8 mouse cellular contexts compared by ENCODE assay signal in genomic region chr2:126707438-126707779, GRCm38 (mm10). TPM values are rescaled to one million over a fixed set of nuclear protein-coding genes. Genes with fewer than 3 reads are reported as not detected.
A peak's percentile ranks its signal among the peaks of the same experiment; 100 is the strongest.
DNase-seq lines count a peak whose midpoint lies in the region; ATAC-seq and TF ChIP-seq lines count a peak whose summit lies in the region.

No protein-coding gene starts in this region.

- ATAC-seq in liver, embryonic 15.5 days (ENCODE audit: insufficient read depth): peak; percentile 81

- peak overlapping the region; percentile 81 for H3K4me2 ChIP-seq in liver, embryonic 15.5 days

- peak overlapping the region; percentile 32; the same call in 1 of the 2 replicates for H3K27ac ChIP-seq in cerebellum, adult 2 months (ENCODE audit: insufficient read depth, low read length)
- H3K27ac ChIP-seq in thymus, adult 2 months (ENCODE audit: control insufficient read depth, insufficient read depth, low read length): no peak overlapping the region
- peak overlapping the region; percentile 82 for H3K27ac ChIP-seq in liver, embryonic 15.5 days (replicated peaks)

- H3K27me3 ChIP-seq in cerebellum, adult 2 months (ENCODE audit: control insufficient read depth, insufficient read depth, low read length): no peaks in the 10 kb centered on the region
- no peaks in the 10 kb centered on the region for H3K27me3 ChIP-seq in thymus, adult 2 months (ENCODE audit: control insufficient read depth, insufficient read depth, low read length)
- H3K27me3 ChIP-seq in liver, embryonic 15.5 days: peaks cover 18% of the 10 kb centered on the region; the same call in 1 of the 2 replicates

- no peak for DNase-seq in cerebellum, adult 2 months
- no peak for DNase-seq in cerebellum, postnatal 4 days (ENCODE audit: low spot score in 2 of 2)
- DNase-seq in thymus, adult 2 months: no peak
- DNase-seq in thymus, postnatal 0 days (ENCODE audit: low spot score): no peak
- no peak for DNase-seq in right cerebral cortex, postnatal 4 days
- DNase-seq in adrenal gland, adult 8-10 months: no peak
- no peak for DNase-seq in layer of hippocampus, adult 18-20 months (ENCODE audit: low spot score in 2 of 2)

- peaks cover 2% of the 10 kb centered on the region for H3K4me1 ChIP-seq in cerebellum, adult 2 months (ENCODE audit: control insufficient read depth, insufficient read depth, low read length)
- H3K4me1 ChIP-seq in thymus, adult 2 months (replicated peaks; ENCODE audit: control insufficient read depth, insufficient read depth, low read length): peaks cover 2% of the 10 kb centered on the region
- peaks cover 21% of the 10 kb centered on the region for H3K4me1 ChIP-seq in liver, embryonic 15.5 days (replicated peaks)

- TF ChIP-seq CTCF in cerebellum, adult 2 months (IDR thresholded peaks at IDR 0.05; ENCODE audit: borderline replicate concordance, insufficient read depth, low read depth, low read length): no peak
- no peak for TF ChIP-seq CTCF in thymus, adult 2 months (IDR thresholded peaks at IDR 0.05; ENCODE audit: borderline replicate concordance, control insufficient read depth, extremely low read depth, insufficient read depth, low read length, poor library complexity)

- H3K4me3 ChIP-seq in cerebellum, adult 2 months (replicated peaks; ENCODE audit: insufficient read depth, low read depth, low read length): peak overlapping the region; percentile 61
- peak overlapping the region; percentile 64 for H3K4me3 ChIP-seq in thymus, adult 2 months (ENCODE audit: control insufficient read depth, insufficient read depth, low read length)
- peak overlapping the region; percentile 91 for H3K4me3 ChIP-seq in liver, embryonic 15.5 days (replicated peaks)

- H3K9ac ChIP-seq in liver, embryonic 15.5 days: peak overlapping the region; percentile 88

- TF ChIP-seq POLR2A in cerebellum, adult 2 months (IDR thresholded peaks at IDR 0.05; ENCODE audit: borderline replicate concordance, insufficient read depth, low read length): no peak
- TF ChIP-seq POLR2A in thymus, adult 2 months (IDR thresholded peaks at IDR 0.05; ENCODE audit: control insufficient read depth, extremely low read depth, insufficient read depth, low read length, poor library complexity): no peak

- H3K36me3 ChIP-seq in thymus, adult 2 months (ENCODE audit: control insufficient read depth, insufficient read depth, low read length): no peaks in the 10 kb centered on the region
- H3K36me3 ChIP-seq in liver, embryonic 15.5 days (replicated peaks): 0 out of 2 replicates have a peak, but pooled peaks cover 2% of the 10 kb centered on the region

- WGBS in cerebellum, adult 2 months: under 1% methylated on average over 23 of the region's 23 CpGs
- WGBS in thymus, adult 2 months: under 1% methylated on average over 23 of the region's 23 CpGs
- WGBS in liver, embryonic 15.5 days (ENCODE audit: insufficient replicate concordance): under 1% methylated on average over 23 of the region's 23 CpGs

- no peaks in the 10 kb centered on the region for H3K9me3 ChIP-seq in liver, embryonic 15.5 days (replicated peaks)

RNA-seq across cellular contexts. Expression of gene Usp8, which starts 0.3 kb away (rescaled TPM):
- 54.6 and 54.7 TPM in 2 replicates for polyA plus RNA-seq in cerebellum, adult 2 months (2012; rRNA removed)
- polyA plus RNA-seq in thymus, adult 2 months (2012; rRNA removed): 15.0 and 16.2 TPM in 2 replicates
- 23.0 and 27.7 TPM in 2 replicates for polyA plus RNA-seq in thymus, postnatal 0 days (2015; fragmentation: Nextera tagmentation; extraction: Ambion mirVana)
- polyA plus RNA-seq in liver, embryonic 15.5 days (2015; fragmentation: Nextera tagmentation; extraction: Ambion mirVana): 17.5 and 19.5 TPM in 2 replicates
- total RNA-seq in adrenal gland, adult 8-10 months (2022): 10 to 100 TPM; 67.9 to 76.5 (median 75.1) TPM
- total RNA-seq in layer of hippocampus, adult 18-20 months (2021): 10 to 100 TPM; 51.3 to 55.4 TPM

RNA-seq across cellular contexts. Expression of gene Gabpb1, which starts 31.3 kb away (rescaled TPM):
- 21.8 and 23.7 TPM in 2 replicates for polyA plus RNA-seq in cerebellum, adult 2 months (2012; rRNA removed)
- polyA plus RNA-seq in thymus, adult 2 months (2012; rRNA removed): 26.2 and 32.1 TPM in 2 replicates
- polyA plus RNA-seq in thymus, postnatal 0 days (2015; fragmentation: Nextera tagmentation; extraction: Ambion mirVana): 66.1 and 66.7 TPM in 2 replicates
- polyA plus RNA-seq in liver, embryonic 15.5 days (2015; fragmentation: Nextera tagmentation; extraction: Ambion mirVana): 21.9 and 23.2 TPM in 2 replicates
- 10 to 100 TPM; 16.4 to 21.1 (median 18.6) TPM for total RNA-seq in adrenal gland, adult 8-10 months (2022)
- 10 to 100 TPM; 15.4 to 19.6 TPM for total RNA-seq in layer of hippocampus, adult 18-20 months (2021)
